Comparison of ENCODE assay signal across 13 mouse cellular contexts in the genomic region with DNA sequence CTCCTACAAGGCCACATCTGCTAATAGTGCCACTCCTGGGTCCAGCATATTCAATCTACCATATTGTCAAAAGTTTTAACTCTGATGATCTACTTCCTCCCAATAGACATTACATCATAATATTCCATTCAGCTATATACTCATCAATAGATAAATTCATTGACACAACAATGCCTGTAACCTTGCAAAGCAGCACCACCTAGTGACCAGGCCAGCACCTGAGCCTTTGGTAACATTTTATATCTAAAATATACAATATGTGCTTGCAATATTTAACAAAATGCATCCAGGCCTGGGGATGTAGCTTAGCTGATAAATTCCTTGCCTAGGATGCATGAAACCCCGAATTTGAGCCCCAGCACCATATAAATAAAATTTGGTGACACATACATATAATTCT.
A peak's percentile ranks its signal among the peaks of the same experiment; 100 is the strongest.
DNase-seq lines count a peak whose midpoint lies in the region; ATAC-seq lines count a peak whose summit lies in the region.
"Had no signal": no experiment of that assay in that cellular context is flagged by ENCODE, and none has a peak within 500 bp of the region (broad histone marks: within the 10 kb centered on the region; RNA-seq: fewer than 3 reads in every experiment).

No protein-coding gene starts in this region.

- no peaks in the 10 kb centered on the region for H3K4me1 ChIP-seq in intestine, embryonic 16.5 days (ENCODE audit: control insufficient read depth, insufficient read depth, low read length)
- H3K4me1 ChIP-seq: embryonic facial prominence, embryonic 15.5 days; heart, embryonic 12.5 days; liver, embryonic 13.5 days had no signal

- intact Hi-C loops in left cerebral cortex, postnatal 36 days (cut with DNase I) = no loop called here

- no peaks in the 10 kb centered on the region for H3K36me3 ChIP-seq in intestine, embryonic 16.5 days (ENCODE audit: control insufficient read depth, insufficient read depth, low read length)
- H3K36me3 ChIP-seq: embryonic facial prominence, embryonic 15.5 days; heart, embryonic 12.5 days; liver, embryonic 13.5 days had no signal

- 18% methylated on average over 1 of the region's 1 CpGs for WGBS in intestine, embryonic 16.5 days

- no peak overlapping the region for H3K4me2 ChIP-seq in intestine, embryonic 16.5 days (ENCODE audit: low read depth, low read length)
- H3K4me2 ChIP-seq: embryonic facial prominence, embryonic 15.5 days; heart, embryonic 12.5 days; liver, embryonic 13.5 days had no signal

- H3K4me3 ChIP-seq in intestine, embryonic 16.5 days (ENCODE audit: low read length) = no peak overlapping the region
- H3K4me3 ChIP-seq: embryonic facial prominence, embryonic 15.5 days; heart, embryonic 12.5 days; liver, embryonic 13.5 days; myocyte had no signal

- no peak overlapping the region for H3K27ac ChIP-seq in intestine, embryonic 16.5 days (ENCODE audit: low read length)
- H3K27ac ChIP-seq: embryonic facial prominence, embryonic 15.5 days; liver, embryonic 13.5 days had no signal

- no peaks in the 10 kb centered on the region for H3K9me3 ChIP-seq in intestine, embryonic 16.5 days (ENCODE audit: control insufficient read depth, low read length)
- H3K9me3 ChIP-seq: embryonic facial prominence, embryonic 15.5 days; heart, embryonic 12.5 days; liver, embryonic 13.5 days had no signal

- peak; percentile 25 for DNase-seq in embryo, embryonic 10 days (ENCODE audit: low spot score)
- no peak for DNase-seq in embryo, embryonic 9.5 days (ENCODE audit: extremely low spot score)
- peak; percentile 10 to 18 for DNase-seq in left cerebral cortex, adult 18-20 months (ENCODE audit: low spot score in 2 of 2)
- DNase-seq in left cerebral cortex, postnatal 36 days (ENCODE audit: low spot score in 2 of 2) = no peak
- peak; percentile 11 for DNase-seq in Muller cell, postnatal 12 days (ENCODE audit: inconsistent ontology term)
- peak; percentile 17 for DNase-seq in layer of hippocampus, adult 9-10 months (ENCODE audit: low spot score)
- DNase-seq in adipocyte (ENCODE audit: low spot score) = no peak
- DNase-seq: adrenal gland, adult 8-10 months; liver, embryonic 13.5 days had no signal

- no peak for ATAC-seq in intestine, embryonic 16.5 days

- H3K9ac ChIP-seq in intestine, embryonic 16.5 days (ENCODE audit: low read depth, low read length) = no peak overlapping the region
- H3K9ac ChIP-seq: embryonic facial prominence, embryonic 15.5 days; heart, embryonic 12.5 days; liver, embryonic 13.5 days had no signal

- no peaks in the 10 kb centered on the region for H3K27me3 ChIP-seq in intestine, embryonic 16.5 days (replicated peaks; ENCODE audit: control insufficient read depth, insufficient read depth, low read length)
- H3K27me3 ChIP-seq: embryonic facial prominence, embryonic 15.5 days; heart, embryonic 12.5 days; liver, embryonic 13.5 days had no signal

Comparison
In these comparisons a context has a peak if more than half of its experiments do, and no peak if none do; other contexts are left out.
1. DNase-seq: peak in embryo, embryonic 10 days (single experiment), left cerebral cortex, adult 18-20 months (2 of 2), Muller cell, postnatal 12 days (single experiment) and layer of hippocampus, adult 9-10 months (single experiment); none in embryo, embryonic 9.5 days (single experiment), left cerebral cortex, postnatal 36 days (0 of 2) and adipocyte (single experiment).